Mouse (Mus musculus): ENCODE measurements around the gene Phactr2. TPM values are rescaled to one million over a fixed set of nuclear protein-coding genes. Genes with fewer than 3 reads are reported as not detected.
A peak's percentile ranks its signal among the peaks of the same experiment; 100 is the strongest.

Gene Phactr2
- polyA plus RNA-seq, 1 experiment from 2014 or later, result 16.8 TPM

DNA sequence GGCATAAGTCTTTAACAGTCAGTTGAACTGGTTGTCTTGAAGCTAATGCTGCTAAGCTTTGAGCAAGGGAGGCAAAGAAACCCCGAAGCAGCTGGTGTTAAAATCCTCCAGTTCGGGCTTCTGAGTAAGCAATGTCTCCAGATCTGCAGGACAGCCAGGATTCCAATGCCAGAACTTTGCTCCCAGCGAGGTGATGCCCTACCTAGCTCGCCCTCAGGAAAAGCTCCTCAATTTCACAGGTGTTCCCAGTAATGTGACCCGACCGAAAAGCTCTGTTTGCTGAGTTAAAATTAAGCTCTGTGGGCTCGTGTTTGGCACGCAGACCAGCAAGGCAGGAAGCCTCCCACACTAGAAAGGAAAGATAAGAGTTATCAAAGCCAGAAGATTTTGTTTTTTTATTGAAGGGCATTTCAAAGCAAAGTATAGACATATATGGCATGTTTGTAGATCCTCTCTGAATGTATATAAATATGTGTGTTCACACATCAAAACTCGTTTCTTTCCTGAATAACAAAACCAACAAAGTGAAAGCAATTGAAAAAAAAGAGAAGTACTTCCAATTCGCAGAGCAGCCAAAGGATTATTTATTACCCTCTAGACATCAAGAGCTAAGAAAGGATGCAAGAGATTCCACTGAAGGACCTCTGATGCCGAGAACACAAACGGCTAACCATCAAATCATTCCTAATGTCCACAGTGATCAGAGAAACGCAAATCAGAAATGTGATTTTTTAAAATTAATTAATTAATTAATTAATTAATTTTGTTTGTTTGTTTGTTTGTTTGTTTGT is 20.8 kb downstream of the Phactr2 start:
- peaks cover 4% of the 10 kb centered on the region; the same call in 1 of the 2 replicates for H3K4me1 ChIP-seq (replicated peaks; ENCODE audit: control insufficient read depth, insufficient read depth)
- no peak overlapping the region for H3K4me3 ChIP-seq (ENCODE audit: low read depth, low read length)
- H3K27ac ChIP-seq (replicated peaks), result no peak overlapping the region
- no peaks in the 10 kb centered on the region for H3K36me3 ChIP-seq (ENCODE audit: control insufficient read depth, insufficient read depth, low read length)
- DNase-seq (ENCODE audit: low spot score), result no peak
- 48% methylated on average over 13 of the region's 13 CpGs for WGBS
- no peak for ATAC-seq (ENCODE audit: low FRiP score, low TSS enrichment)
- H3K9ac ChIP-seq (ENCODE audit: low read length), result no peak overlapping the region
- H3K27me3 ChIP-seq (ENCODE audit: control insufficient read depth, insufficient read depth, low read length), result no peaks in the 10 kb centered on the region
- no peak overlapping the region for H3K4me2 ChIP-seq (replicated peaks; ENCODE audit: low read depth)
- TF ChIP-seq CTCF (IDR thresholded peaks at IDR 0.05; ENCODE audit: low read depth), result no peak
- TF ChIP-seq EP300 (optimal IDR thresholded peaks at IDR 0.05), result no peak
- no peaks in the 10 kb centered on the region for H3K9me3 ChIP-seq (ENCODE audit: control insufficient read depth, low read length)

DNA sequence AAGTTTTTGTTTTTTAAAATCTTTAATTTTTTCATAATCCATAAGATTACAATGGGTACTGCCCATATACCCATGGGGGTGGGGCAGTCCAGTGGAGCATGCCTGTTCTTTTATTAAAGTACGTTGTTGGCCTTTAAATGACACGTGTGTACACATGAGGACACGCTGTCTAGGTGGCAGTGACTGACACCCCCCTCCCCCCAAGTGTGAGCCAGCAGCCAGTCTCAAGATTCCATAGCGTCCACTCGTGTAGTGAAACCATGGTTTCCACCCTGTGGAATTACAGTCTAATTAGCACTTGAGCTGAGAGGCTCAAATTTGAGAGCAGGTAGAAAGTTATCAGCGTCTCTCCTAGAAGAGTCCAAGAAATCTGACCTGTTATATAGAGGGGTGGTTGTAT is 22.6 kb downstream of the Phactr2 start:
- no peak for DNase-seq (ENCODE audit: low spot score)
- WGBS, result 75% methylated on average over 6 of the region's 6 CpGs

GRCm38 (mm10) chr10:13448283-13449045 is 25.7 kb downstream of the Phactr2 start:
- H3K4me3 ChIP-seq (ENCODE audit: low read depth, low read length), result no peak overlapping the region
- no peak overlapping the region for H3K27ac ChIP-seq (replicated peaks)
- H3K27me3 ChIP-seq (ENCODE audit: control insufficient read depth, insufficient read depth, low read length), result no peaks in the 10 kb centered on the region
- no peak for DNase-seq (ENCODE audit: low spot score)
- H3K4me2 ChIP-seq (replicated peaks; ENCODE audit: low read depth), result no peak overlapping the region
- no peaks in the 10 kb centered on the region for H3K9me3 ChIP-seq (ENCODE audit: control insufficient read depth, low read length)
- TF ChIP-seq CTCF (IDR thresholded peaks at IDR 0.05; ENCODE audit: low read depth), result no peak
- TF ChIP-seq EP300 (optimal IDR thresholded peaks at IDR 0.05), result no peak
- 57% methylated on average over 7 of the region's 7 CpGs for WGBS
- no peak overlapping the region for H3K9ac ChIP-seq (ENCODE audit: low read length)
- ATAC-seq (ENCODE audit: low FRiP score, low TSS enrichment), result no peak
- H3K4me1 ChIP-seq (replicated peaks; ENCODE audit: control insufficient read depth, insufficient read depth), result peaks cover 4% of the 10 kb centered on the region; the same call in 1 of the 2 replicates
- H3K36me3 ChIP-seq (ENCODE audit: control insufficient read depth, insufficient read depth, low read length), result no peaks in the 10 kb centered on the region

More for the DNA sequence above, 22.6 kb downstream of the Phactr2 start:
- Histone ChIP-seq H3K27ac (replicated peaks) (no peak overlapping the region), H3K27me3 (ENCODE audit: control insufficient read depth, insufficient read depth, low read length) (no peaks in the 10 kb centered on the region), H3K4me3 (ENCODE audit: low read depth, low read length) (no peak overlapping the region), H3K9ac (ENCODE audit: low read length) (no peak overlapping the region), H3K4me2 (replicated peaks; ENCODE audit: low read depth) (no peak overlapping the region), H3K36me3 (ENCODE audit: control insufficient read depth, insufficient read depth, low read length) (no peaks in the 10 kb centered on the region), H3K9me3 (ENCODE audit: control insufficient read depth, low read length) (no peaks in the 10 kb centered on the region), H3K4me1 (replicated peaks; ENCODE audit: control insufficient read depth, insufficient read depth) (peaks cover 4% of the 10 kb centered on the region; the same call in 1 of the 2 replicates)
- no peak for ATAC-seq (ENCODE audit: low FRiP score, low TSS enrichment)
- TF ChIP-seq EP300 (optimal IDR thresholded peaks at IDR 0.05) (no peak), CTCF (IDR thresholded peaks at IDR 0.05; ENCODE audit: low read depth) (no peak)

DNA sequence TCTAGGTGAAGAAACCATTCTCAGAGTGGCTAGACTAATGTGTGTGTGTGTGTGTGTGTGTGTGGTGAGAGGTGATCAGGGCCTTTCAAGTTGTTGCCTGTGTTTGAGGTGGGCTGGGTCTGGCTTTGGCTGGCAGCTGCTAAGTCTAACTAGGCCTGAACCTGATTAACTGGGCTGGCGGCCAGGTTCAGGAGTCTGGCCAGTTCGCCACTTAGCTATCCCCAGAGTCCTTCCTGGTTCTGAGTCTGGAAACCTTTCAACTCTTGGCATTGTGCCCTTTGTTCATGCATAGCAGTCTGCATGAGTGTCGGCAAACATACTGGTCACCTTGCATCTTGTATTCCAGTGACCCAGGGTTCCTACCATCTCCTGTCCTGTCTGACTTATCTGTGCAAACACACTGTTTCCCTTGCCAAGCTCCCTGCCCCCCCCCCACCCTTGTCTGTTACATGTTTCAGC is 27.4 kb downstream of the Phactr2 start:
- Histone ChIP-seq H3K36me3 (ENCODE audit: control insufficient read depth, insufficient read depth, low read length) (no peaks in the 10 kb centered on the region), H3K4me3 (ENCODE audit: low read depth, low read length) (no peak overlapping the region), H3K9me3 (ENCODE audit: control insufficient read depth, low read length) (no peaks in the 10 kb centered on the region), H3K4me2 (replicated peaks; ENCODE audit: low read depth) (no peak overlapping the region), H3K27ac (replicated peaks) (peak overlapping the region; percentile 30; the same call in 1 of the 2 replicates), H3K27me3 (ENCODE audit: control insufficient read depth, insufficient read depth, low read length) (no peaks in the 10 kb centered on the region), H3K9ac (ENCODE audit: low read length) (no peak overlapping the region), H3K4me1 (replicated peaks; ENCODE audit: control insufficient read depth, insufficient read depth) (no peaks in the 10 kb centered on the region)
- DNase-seq (ENCODE audit: low spot score) (peak; percentile 87), ATAC-seq (ENCODE audit: low FRiP score, low TSS enrichment) (peak; percentile 92)
- TF ChIP-seq CTCF (IDR thresholded peaks at IDR 0.05; ENCODE audit: low read depth) (no peak), EP300 (optimal IDR thresholded peaks at IDR 0.05) (no peak)
- 20% methylated on average over 3 of the region's 3 CpGs for WGBS

DNA sequence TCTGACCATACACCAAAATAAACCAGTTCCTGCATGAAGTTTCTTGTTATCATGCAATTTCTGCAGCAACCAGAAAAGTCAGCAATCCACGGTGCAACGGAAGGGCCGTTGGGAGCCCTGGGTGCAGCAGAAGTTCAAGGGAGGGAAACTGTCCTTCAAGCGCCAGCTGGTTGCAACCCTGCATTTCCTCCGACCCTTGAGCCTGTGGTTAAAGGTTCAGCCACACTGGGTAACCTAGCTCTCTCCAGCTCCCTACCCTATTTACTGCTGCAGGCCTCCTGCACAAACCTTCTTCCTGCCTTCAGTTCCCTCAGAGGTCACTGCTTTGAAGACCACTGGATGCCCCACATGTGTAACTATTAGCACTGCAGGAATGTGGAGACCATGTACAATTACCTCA is 30.0 kb downstream of the Phactr2 start:
- ATAC-seq (ENCODE audit: low FRiP score, low TSS enrichment) (no peak), DNase-seq (ENCODE audit: low spot score) (no peak)
- Histone ChIP-seq H3K4me1 (replicated peaks; ENCODE audit: control insufficient read depth, insufficient read depth) (no peaks in the 10 kb centered on the region), H3K9me3 (ENCODE audit: control insufficient read depth, low read length) (no peaks in the 10 kb centered on the region), H3K27ac (replicated peaks) (no peak overlapping the region), H3K9ac (ENCODE audit: low read length) (no peak overlapping the region), H3K4me3 (ENCODE audit: low read depth, low read length) (no peak overlapping the region), H3K27me3 (ENCODE audit: control insufficient read depth, insufficient read depth, low read length) (no peaks in the 10 kb centered on the region), H3K4me2 (replicated peaks; ENCODE audit: low read depth) (no peak overlapping the region), H3K36me3 (ENCODE audit: control insufficient read depth, insufficient read depth, low read length) (no peaks in the 10 kb centered on the region)
- no peak for TF ChIP-seq CTCF (IDR thresholded peaks at IDR 0.05; ENCODE audit: low read depth)
- no peak for TF ChIP-seq EP300 (optimal IDR thresholded peaks at IDR 0.05)
- 90% methylated on average over 5 of the region's 5 CpGs for WGBS

Data from stomach, postnatal 0 days (tissue).